Mouse (Mus musculus): Measurements from ENCODE around the gene Ankle1. TPM values are rescaled to one million over a fixed set of nuclear protein-coding genes. Genes with fewer than 3 reads are reported as not detected.

Ankle1 gene
- 54.2 and 97.5 TPM in 2 replicates for polyA plus RNA-seq (2011; ENCODE audit: insufficient read depth, insufficient read length, low replicate concordance, missing spikeins)

DNA sequence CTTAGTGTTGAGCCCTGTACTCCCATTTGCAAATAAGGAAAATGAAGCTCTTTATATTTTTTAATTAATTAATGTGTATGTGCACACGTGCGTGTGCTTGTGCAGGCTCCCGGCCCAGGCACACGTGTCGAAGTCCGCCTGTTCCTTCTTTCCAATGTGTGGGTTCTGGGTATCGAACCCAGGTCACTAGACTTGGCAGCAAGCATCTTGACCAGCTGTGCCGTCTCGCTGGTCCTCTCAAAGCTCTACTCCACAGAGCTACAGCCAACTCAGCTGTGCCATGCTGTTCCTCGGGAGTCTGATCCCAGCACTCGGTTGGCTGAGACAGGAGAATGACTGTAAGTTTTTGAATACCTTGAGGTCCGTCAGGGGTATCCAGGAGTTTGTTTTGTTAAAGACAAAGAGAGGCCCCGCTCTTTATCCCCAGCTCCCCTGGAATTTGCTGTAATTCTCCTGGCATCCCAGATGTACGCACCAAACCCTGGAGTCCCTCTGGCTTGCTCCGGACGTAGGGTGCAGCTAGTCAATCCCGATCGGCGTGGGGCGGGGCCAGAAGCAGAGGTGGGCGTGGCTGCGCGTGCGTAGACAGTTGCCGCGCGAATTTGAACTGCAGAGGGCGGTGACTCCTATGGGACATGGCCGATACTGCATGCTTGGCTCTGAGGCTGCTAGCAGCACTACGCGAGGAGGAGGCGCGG lies at the start of gene Ankle1:
Gene Ankle1, plus strand, starts transcription at position 610 of the 698 bp plus-strand sequence.
- peak within 1 kb of the TSS; percentile 89 for H3K4me3 ChIP-seq (replicated peaks; ENCODE audit: control insufficient read depth, low read depth, low read length)
- peak within 1 kb of the TSS; percentile 74 for H3K27ac ChIP-seq (ENCODE audit: control insufficient read depth, insufficient read depth, low read depth, low read length, poor library complexity)
- H3K4me1 ChIP-seq (ENCODE audit: control insufficient read depth, insufficient read depth, low read length): peaks cover 4% of the 10 kb centered on the region
- WGBS: 10% methylated on average over 33 of the region's 33 CpGs
- peak; percentile 58 for TF ChIP-seq CTCF (IDR thresholded peaks at IDR 0.05; ENCODE audit: control insufficient read depth, insufficient read depth, low read length)
- TF ChIP-seq POLR2A (IDR thresholded peaks at IDR 0.05; ENCODE audit: borderline replicate concordance, control insufficient read depth, low read depth, low read length): peak; percentile 91

DNA sequence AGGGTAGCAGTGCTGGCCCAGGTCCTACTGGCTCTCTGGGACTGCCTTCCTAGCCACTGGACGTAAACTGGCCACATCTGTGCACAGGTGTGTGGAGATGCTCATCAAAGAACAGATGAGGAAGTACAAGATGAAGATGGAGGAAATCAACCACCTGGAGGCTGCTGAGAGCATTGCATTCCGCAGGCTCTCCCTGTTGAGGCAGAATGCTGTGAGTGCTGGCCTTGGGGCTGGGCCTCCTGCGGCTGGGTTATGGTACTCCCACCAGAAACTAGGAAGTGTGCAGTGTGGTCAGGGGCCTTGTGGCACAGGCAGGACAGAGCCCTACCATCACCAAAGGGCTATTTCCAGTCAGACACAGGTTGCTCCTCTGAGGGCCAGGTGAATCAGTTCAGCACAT lies 47.8 kb upstream of the Ankle1 start:
- 83% methylated on average over 3 of the region's 3 CpGs for WGBS
- no peaks in the 10 kb centered on the region for H3K4me1 ChIP-seq (ENCODE audit: control insufficient read depth, insufficient read depth, low read length)
- no peak overlapping the region for H3K4me3 ChIP-seq (replicated peaks; ENCODE audit: control insufficient read depth, low read depth, low read length)
- no peak for TF ChIP-seq CTCF (IDR thresholded peaks at IDR 0.05; ENCODE audit: control insufficient read depth, insufficient read depth, low read length)
- TF ChIP-seq POLR2A (IDR thresholded peaks at IDR 0.05; ENCODE audit: borderline replicate concordance, control insufficient read depth, low read depth, low read length): no peak
- H3K27ac ChIP-seq (ENCODE audit: control insufficient read depth, insufficient read depth, low read depth, low read length, poor library complexity): no peak overlapping the region

DNA sequence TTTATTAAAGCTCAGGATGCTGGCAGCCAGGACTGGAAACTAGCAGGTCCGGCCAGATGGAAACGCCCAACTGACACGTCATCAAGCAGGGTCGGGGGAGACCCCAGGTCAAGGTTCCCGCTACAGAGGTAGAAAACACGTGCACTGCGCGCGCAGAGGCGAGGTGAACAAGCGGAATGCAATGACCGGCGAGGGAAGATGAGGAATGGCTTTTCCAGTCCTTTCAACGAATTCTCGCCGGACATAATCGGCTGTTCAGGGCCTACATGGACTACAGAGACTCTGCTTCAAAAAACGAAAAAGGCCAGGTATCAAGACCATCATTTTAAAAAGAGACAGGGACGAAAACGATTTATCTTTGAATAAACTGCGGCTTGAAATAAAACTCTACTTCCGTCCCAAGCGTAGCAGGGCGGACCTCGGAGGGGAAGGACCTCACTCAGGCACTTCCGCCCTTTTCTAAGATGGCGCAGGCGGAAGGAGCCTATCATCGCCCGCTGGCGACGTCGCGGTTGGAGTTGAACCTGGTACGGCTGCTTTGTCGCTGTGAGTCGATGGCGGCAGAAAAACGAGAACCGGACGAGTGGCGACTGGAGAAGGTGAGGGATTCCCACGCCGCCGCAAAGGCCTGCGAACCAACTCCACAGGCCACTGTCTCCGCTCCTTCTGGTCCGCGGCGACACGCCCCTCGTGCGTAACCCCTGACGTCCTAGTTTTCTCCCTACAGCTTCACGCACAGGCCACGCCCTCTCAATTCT lies 38.9 kb upstream of the Ankle1 start, which contains the start of gene Use1:
Gene Use1, plus strand, starts transcription at position 78 of the 758 bp plus-strand sequence.
- TF ChIP-seq CTCF (IDR thresholded peaks at IDR 0.05; ENCODE audit: control insufficient read depth, insufficient read depth, low read length): no peak
- peak; percentile 73; the same call in 1 of the 2 replicates for TF ChIP-seq POLR2A (IDR thresholded peaks at IDR 0.05; ENCODE audit: borderline replicate concordance, control insufficient read depth, low read depth, low read length)
- H3K27ac ChIP-seq (ENCODE audit: control insufficient read depth, insufficient read depth, low read depth, low read length, poor library complexity): peak within 1 kb of the TSS; percentile 91
- H3K4me3 ChIP-seq (replicated peaks; ENCODE audit: control insufficient read depth, low read depth, low read length): peak within 1 kb of the TSS; percentile 80
- peaks cover 2% of the 10 kb centered on the region; the same call in 1 of the 2 replicates for H3K4me1 ChIP-seq (ENCODE audit: control insufficient read depth, insufficient read depth, low read length)
- WGBS: under 1% methylated on average over 56 of the region's 56 CpGs

- 21% methylated on average over 17 of the region's 17 CpGs for WGBS
- H3K27ac ChIP-seq (ENCODE audit: control insufficient read depth, insufficient read depth, low read depth, low read length, poor library complexity): peak overlapping the region; percentile 91
- TF ChIP-seq CTCF (IDR thresholded peaks at IDR 0.05; ENCODE audit: control insufficient read depth, insufficient read depth, low read length) (no peak), POLR2A (IDR thresholded peaks at IDR 0.05; ENCODE audit: borderline replicate concordance, control insufficient read depth, low read depth, low read length) (no peak)
- peak overlapping the region; percentile 80 for H3K4me3 ChIP-seq (replicated peaks; ENCODE audit: control insufficient read depth, low read depth, low read length)
- peaks cover 2% of the 10 kb centered on the region; the same call in 1 of the 2 replicates for H3K4me1 ChIP-seq (ENCODE audit: control insufficient read depth, insufficient read depth, low read length)
These were observed 38.2 kb upstream of the Ankle1 start for GRCm38 (mm10) chr8:71367529-71368176.

GRCm38 (mm10) chr8:71368366-71368765 lies 37.4 kb upstream of the Ankle1 start:
- no peak overlapping the region for H3K4me3 ChIP-seq (replicated peaks; ENCODE audit: control insufficient read depth, low read depth, low read length)
- no peak overlapping the region for H3K27ac ChIP-seq (ENCODE audit: control insufficient read depth, insufficient read depth, low read depth, low read length, poor library complexity)
- TF ChIP-seq POLR2A (IDR thresholded peaks at IDR 0.05; ENCODE audit: borderline replicate concordance, control insufficient read depth, low read depth, low read length): no peak
- no peak for TF ChIP-seq CTCF (IDR thresholded peaks at IDR 0.05; ENCODE audit: control insufficient read depth, insufficient read depth, low read length)
- H3K4me1 ChIP-seq (ENCODE audit: control insufficient read depth, insufficient read depth, low read length): peaks cover 2% of the 10 kb centered on the region; the same call in 1 of the 2 replicates

DNA sequence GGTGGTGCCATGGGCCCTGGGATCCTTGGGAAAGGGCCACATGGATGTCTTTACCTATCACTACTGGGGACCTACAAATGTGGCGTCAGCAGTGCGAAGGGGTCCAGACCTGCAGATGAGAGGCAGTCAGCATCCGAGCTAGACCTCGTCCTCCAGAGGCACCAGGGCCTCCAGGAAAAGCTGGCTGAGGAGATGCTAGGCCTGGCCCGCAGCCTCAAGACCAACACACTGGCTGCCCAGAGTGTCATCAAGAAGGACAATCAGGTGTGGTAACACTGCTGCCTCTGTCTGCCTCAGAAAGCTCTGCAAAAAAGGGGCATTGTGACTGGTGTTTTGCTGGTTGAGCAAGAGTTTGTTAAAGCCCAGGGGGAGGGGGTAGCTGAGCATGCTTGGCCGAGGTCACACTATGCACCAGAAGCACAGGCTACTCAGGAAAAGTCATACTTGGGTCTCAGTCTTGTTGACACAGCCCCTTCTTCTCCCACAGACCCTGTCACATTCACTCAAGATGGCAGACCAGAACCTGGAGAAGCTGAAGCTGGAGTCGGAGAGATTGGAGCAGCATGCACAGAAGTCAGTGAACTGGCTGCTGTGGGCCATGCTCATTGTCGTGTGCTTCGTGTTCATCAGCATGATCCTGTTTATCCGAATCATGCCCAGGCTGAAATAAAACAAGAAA lies 36.6 kb upstream of the Ankle1 start:
- Histone ChIP-seq H3K4me3 (replicated peaks; ENCODE audit: control insufficient read depth, low read depth, low read length) (no peak overlapping the region), H3K4me1 (ENCODE audit: control insufficient read depth, insufficient read depth, low read length) (peaks cover 2% of the 10 kb centered on the region; the same call in 1 of the 2 replicates), H3K27ac (ENCODE audit: control insufficient read depth, insufficient read depth, low read depth, low read length, poor library complexity) (no peak overlapping the region)
- TF ChIP-seq POLR2A (IDR thresholded peaks at IDR 0.05; ENCODE audit: borderline replicate concordance, control insufficient read depth, low read depth, low read length): no peak
- 89% methylated on average over 10 of the region's 10 CpGs for WGBS

DNA sequence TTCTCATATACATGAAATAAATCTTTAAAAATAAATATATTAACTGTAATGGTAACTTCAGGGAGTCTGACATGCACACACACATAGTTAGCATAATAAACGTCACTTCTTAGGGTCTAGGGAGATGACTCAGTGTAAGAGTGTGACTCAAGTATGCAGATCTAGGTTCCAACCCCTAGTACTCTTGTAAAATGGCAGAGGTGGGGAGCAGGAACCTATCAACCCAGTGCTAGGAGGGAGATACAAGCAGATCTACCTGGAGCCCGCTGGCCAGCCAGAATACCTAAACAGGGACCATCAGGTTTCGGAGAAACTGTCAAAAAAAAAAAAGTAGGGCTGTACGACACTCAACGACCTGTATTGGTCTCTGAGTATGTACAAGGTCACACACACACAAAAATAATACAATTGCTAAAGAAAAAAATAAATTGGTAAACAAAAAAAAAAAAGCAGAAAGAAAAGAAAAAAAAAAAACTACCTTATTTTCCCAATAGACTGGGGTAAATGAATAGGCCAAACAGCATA lies 35.0 kb upstream of the Ankle1 start:
- TF ChIP-seq POLR2A (IDR thresholded peaks at IDR 0.05; ENCODE audit: borderline replicate concordance, control insufficient read depth, low read depth, low read length) (no peak), CTCF (IDR thresholded peaks at IDR 0.05; ENCODE audit: control insufficient read depth, insufficient read depth, low read length) (no peak)
- Histone ChIP-seq H3K4me3 (replicated peaks; ENCODE audit: control insufficient read depth, low read depth, low read length) (peak overlapping the region; percentile 14), H3K4me1 (ENCODE audit: control insufficient read depth, insufficient read depth, low read length) (peaks cover 2% of the 10 kb centered on the region; the same call in 1 of the 2 replicates), H3K27ac (ENCODE audit: control insufficient read depth, insufficient read depth, low read depth, low read length, poor library complexity) (peak overlapping the region; percentile 95)
- 15% methylated on average over 5 of the region's 5 CpGs for WGBS
